Mouse (Mus musculus) liver, postnatal 0 days (tissue): ENCODE measurements at regions not wholly inside any gene's neighbourhood (a gene's known extent, or its start where the extent isn't known, plus 50 kb on each side); places are given as distances from the start of the nearest gene placed in this dataset.

Experiments
- CTCF ChIP-seq: sonication (generic); IDR thresholded peaks from 2 replicates; pipeline ENCODE4 v1.5.1; 2016; ENCODE audit warnings: antibody characterized with exemption, low read depth
- EP300 ChIP-seq: IDR thresholded peaks from 2 replicates; pipeline ENCODE4 v1.6.1; 2016; ENCODE audit warnings: antibody characterized with exemption, low read depth, mild to moderate bottlenecking

GRCm38 (mm10) chr4:23010346-23010745 is 522.2 kb upstream of the Pou3f2 start:
- TF ChIP-seq CTCF (no peak), EP300 (no peak)
